Mouse (Mus musculus) fibroblast of lung, adult 2 months (primary cell): Measurements from ENCODE around the gene Msrb3.

Source experiments
- DNase-seq: peaks from one replicate; pipeline ENCODE4 v3.0.0-alpha.2; 2011; ENCODE audit warnings: low read depth

Msrb3 gene

GRCm38 (mm10) chr10:120748156-120748555 lies 150.7 kb downstream of the Msrb3 start:
- no peak for DNase-seq

DNA sequence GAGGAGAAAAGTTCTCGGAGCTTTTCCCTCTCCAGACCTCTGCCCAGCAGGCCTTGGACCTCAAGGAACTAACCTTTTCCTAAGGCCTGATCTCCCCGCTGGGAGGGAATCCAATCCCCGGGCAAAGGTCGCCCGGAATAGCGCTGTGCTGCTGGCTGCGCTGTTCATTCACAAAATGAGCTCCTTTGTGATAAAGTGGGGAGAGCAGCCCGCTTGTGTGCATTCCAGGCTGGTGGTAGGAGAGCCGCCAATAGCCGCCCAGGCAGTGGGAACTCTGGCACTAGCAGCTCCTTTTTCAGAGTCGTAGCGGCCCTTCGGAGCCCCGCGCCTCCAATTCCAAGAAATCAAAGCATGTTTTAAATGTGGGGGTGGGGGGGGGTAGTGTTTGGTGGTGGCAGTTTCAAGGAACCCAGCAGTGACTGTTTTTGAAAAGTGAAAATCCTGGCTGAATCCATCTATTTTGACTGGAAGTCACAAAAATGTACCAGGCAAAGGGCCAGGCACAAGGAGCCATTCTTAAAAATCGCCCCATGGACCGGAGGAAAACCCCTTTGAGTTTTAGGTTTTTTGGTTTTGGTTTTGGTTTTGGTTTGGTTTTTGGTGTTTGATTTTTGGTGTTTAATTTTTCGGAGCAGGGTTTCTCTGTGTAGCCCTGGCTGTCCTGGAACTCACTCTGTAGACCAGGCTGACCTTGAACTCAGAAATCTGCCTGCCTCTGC lies 153.6 kb downstream of the Msrb3 start:
- peak; percentile 81 for DNase-seq

GRCm38 (mm10) chr10:120744441-120745137 lies 154.3 kb downstream of the Msrb3 start:
- no peak for DNase-seq

DNA sequence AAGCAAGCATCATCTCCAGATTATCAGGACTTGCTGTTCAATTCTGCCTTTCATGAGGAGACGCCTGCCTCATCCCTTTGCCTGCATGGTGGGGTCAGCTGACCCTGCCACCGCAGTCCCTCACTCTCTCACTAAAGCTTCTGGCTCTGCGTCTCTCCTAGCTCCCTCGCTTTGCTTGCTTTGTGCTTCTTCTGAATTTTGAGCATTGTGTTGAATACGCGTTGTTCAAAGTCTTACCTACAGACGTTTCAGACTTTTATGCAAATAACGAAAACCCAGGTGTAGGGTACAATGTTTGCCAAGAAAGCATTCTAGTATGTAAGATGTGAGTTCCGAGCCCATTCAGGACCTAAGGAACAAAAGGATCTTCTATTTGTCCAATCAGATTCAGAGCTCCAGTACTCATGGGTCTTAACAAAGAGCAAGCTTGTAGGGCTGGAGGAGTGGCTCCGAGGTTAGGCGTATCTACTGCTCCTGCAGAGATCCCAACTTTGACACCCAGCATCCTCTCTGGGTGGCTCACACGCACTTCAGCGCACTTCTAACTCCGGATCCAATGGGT lies 162.3 kb downstream of the Msrb3 start:
- no peak for DNase-seq

DNA sequence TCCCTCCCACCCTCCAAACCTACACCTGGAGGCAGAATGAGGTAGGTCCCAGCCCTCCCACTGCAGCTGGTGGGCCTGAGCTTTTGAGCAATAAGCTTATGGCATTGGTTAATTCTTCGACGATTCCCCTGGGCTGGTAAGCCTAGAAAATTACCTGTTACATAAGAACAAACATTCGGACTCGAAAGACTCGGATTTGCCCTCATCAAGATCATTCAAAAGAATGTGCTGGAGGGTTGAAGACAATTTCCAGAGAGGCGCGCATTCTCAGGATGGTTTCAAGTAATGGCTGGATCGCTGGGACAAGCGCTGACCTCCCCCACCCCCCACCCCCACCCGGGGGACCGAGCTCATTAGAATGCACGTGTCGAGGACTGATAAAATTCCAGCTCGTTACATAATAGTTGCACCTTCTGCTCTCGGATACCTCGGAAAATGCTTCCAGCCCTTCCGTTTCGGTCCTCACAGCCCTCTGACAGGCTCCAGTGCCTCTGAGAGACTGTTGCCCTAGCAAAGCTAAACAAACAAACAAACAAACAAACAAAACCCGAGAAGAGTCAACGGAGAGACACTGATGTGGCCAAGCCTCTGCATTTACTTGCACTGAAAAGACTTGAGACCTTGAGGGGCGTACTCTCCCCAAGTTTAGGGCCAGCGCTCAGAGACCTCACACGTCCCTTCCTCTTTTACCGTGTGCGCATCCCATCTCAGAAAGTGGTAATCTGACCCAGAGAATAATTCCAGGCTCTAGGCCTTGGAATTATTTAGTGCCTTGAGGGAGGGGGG lies 163.0 kb downstream of the Msrb3 start:
- no peak for DNase-seq

GRCm38 (mm10) chr10:120734364-120734763 lies 164.5 kb downstream of the Msrb3 start:
- DNase-seq: no peak
